Comparison of ENCODE assay signal across 11 mouse cellular contexts in genomic region chr3:102180746-102181145, GRCm38 (mm10). TPM values are rescaled to one million over a fixed set of nuclear protein-coding genes. Genes with fewer than 3 reads are reported as not detected.
A peak's percentile ranks its signal among the peaks of the same experiment; 100 is the strongest.
DNase-seq lines count a peak whose midpoint lies in the region; ATAC-seq and TF ChIP-seq lines count a peak whose summit lies in the region.
"Had no signal": no experiment of that assay in that cellular context is flagged by ENCODE, and none has a peak within 500 bp of the region (broad histone marks: within the 10 kb centered on the region; RNA-seq: fewer than 3 reads in every experiment).

No protein-coding gene starts in this region.

- no peak for TF ChIP-seq CTCF in brain, embryonic 14.5 days (IDR thresholded peaks at IDR 0.05; ENCODE audit: borderline replicate concordance, extremely low read depth, insufficient read depth, insufficient read length)
- TF ChIP-seq CTCF in heart, postnatal 0 days (IDR thresholded peaks at IDR 0.05; ENCODE audit: low read depth) = no peak
- no peak for TF ChIP-seq CTCF in lung, adult 2 months (IDR thresholded peaks at IDR 0.05; ENCODE audit: insufficient read depth, low read length)
- no peak for TF ChIP-seq CTCF in intestine, postnatal 0 days (IDR thresholded peaks at IDR 0.05; ENCODE audit: low read depth)

- no peak for TF ChIP-seq EP300 in heart, postnatal 0 days (IDR thresholded peaks at IDR 0.05; ENCODE audit: low read depth)

- H3K9me3 ChIP-seq in heart, postnatal 0 days (replicated peaks; ENCODE audit: control insufficient read depth, low read length) = no peaks in the 10 kb centered on the region
- no peaks in the 10 kb centered on the region for H3K9me3 ChIP-seq in intestine, postnatal 0 days (ENCODE audit: control insufficient read depth)
- H3K9me3 ChIP-seq: limb, embryonic 15.5 days; neural tube, embryonic 12.5 days had no signal

- H3K27me3 ChIP-seq in heart, postnatal 0 days (ENCODE audit: control insufficient read depth, insufficient read depth, low read length) = no peaks in the 10 kb centered on the region
- no peaks in the 10 kb centered on the region for H3K27me3 ChIP-seq in intestine, postnatal 0 days (replicated peaks; ENCODE audit: control insufficient read depth, insufficient read depth, low read length)
- H3K27me3 ChIP-seq: limb, embryonic 15.5 days; neural tube, embryonic 12.5 days had no signal

- H3K9ac ChIP-seq in heart, postnatal 0 days (replicated peaks; ENCODE audit: low read depth, low read length) = no peak overlapping the region
- H3K9ac ChIP-seq in intestine, postnatal 0 days (ENCODE audit: low read depth, low read length) = no peak overlapping the region
- H3K9ac ChIP-seq: limb, embryonic 15.5 days; neural tube, embryonic 12.5 days had no signal

- peak; percentile 85 for ATAC-seq in heart, postnatal 0 days (ENCODE audit: insufficient read depth, low read depth)
- ATAC-seq in intestine, postnatal 0 days = no peak

- peaks cover 30% of the 10 kb centered on the region for H3K36me3 ChIP-seq in heart, postnatal 0 days (replicated peaks; ENCODE audit: control insufficient read depth, insufficient read depth, low read length)
- peaks cover 33% of the 10 kb centered on the region; the same call in 1 of the 2 replicates for H3K36me3 ChIP-seq in intestine, postnatal 0 days (ENCODE audit: control insufficient read depth, insufficient read depth)

- peaks cover 9% of the 10 kb centered on the region; the same call in 1 of the 2 replicates for H3K4me1 ChIP-seq in heart, postnatal 0 days (ENCODE audit: control insufficient read depth, insufficient read depth)
- no peaks in the 10 kb centered on the region for H3K4me1 ChIP-seq in lung, adult 2 months (ENCODE audit: control insufficient read depth, insufficient read depth, low read length)
- no peaks in the 10 kb centered on the region for H3K4me1 ChIP-seq in intestine, postnatal 0 days (replicated peaks; ENCODE audit: control insufficient read depth, insufficient read depth, low read length)
- H3K4me1 ChIP-seq: neural tube, embryonic 12.5 days had no signal

- 0 out of 2 replicates have a peak overlapping the region, but pooled peaks have one; percentile 35 for H3K27ac ChIP-seq in heart, postnatal 0 days (ENCODE audit: low read depth)
- no peak overlapping the region for H3K27ac ChIP-seq in intestine, postnatal 0 days (ENCODE audit: low read depth, low read length)
- H3K27ac ChIP-seq: limb, embryonic 15.5 days; neural tube, embryonic 12.5 days had no signal

- 32% methylated on average over 7 of the region's 7 CpGs for WGBS in heart, postnatal 0 days
- WGBS in lung, adult 2 months = 69% methylated on average over 7 of the region's 7 CpGs
- 79% methylated on average over 7 of the region's 7 CpGs for WGBS in intestine, postnatal 0 days

- no peak overlapping the region for H3K4me2 ChIP-seq in heart, postnatal 0 days (ENCODE audit: low read depth, low read length)
- H3K4me2 ChIP-seq in intestine, postnatal 0 days (replicated peaks; ENCODE audit: low read depth) = no peak overlapping the region
- H3K4me2 ChIP-seq: limb, embryonic 15.5 days; neural tube, embryonic 12.5 days had no signal

- no peak for TF ChIP-seq POLR2A in brain, embryonic 14.5 days (IDR thresholded peaks at IDR 0.05; ENCODE audit: borderline replicate concordance, extremely low read depth, insufficient read depth, insufficient read length, poor library complexity, severe bottlenecking)
- no peak for TF ChIP-seq POLR2A in lung, adult 2 months (IDR thresholded peaks at IDR 0.05; ENCODE audit: borderline replicate concordance, extremely low read depth, low read depth, low read length)

- no peak overlapping the region for H3K4me3 ChIP-seq in heart, postnatal 0 days (ENCODE audit: low read depth, low read length)
- no peak overlapping the region for H3K4me3 ChIP-seq in lung, adult 2 months (replicated peaks; ENCODE audit: extremely low read depth, low read depth, low read length)
- no peak overlapping the region for H3K4me3 ChIP-seq in intestine, postnatal 0 days (ENCODE audit: low read depth, low read length)
- H3K4me3 ChIP-seq: erythroblast, embryonic 14.5 days; limb, embryonic 15.5 days; neural tube, embryonic 12.5 days had no signal

- peak; percentile 53 for DNase-seq in kidney, postnatal 14 days
- no peak for DNase-seq in kidney, adult 18-20 months
- peak; percentile 76 for DNase-seq in adrenal gland, adult 8-10 months
- peak; percentile 42 for DNase-seq in brain, embryonic 14.5 days (ENCODE audit: low read depth)
- peak; percentile 83 for DNase-seq in heart, postnatal 0 days (ENCODE audit: low spot score)
- DNase-seq in lung, adult 2 months = no peak
- DNase-seq: cerebellum, adult 18-20 months had no signal

RNA-seq across cellular contexts. Expression of gene Vangl1, which starts 23.7 kb away (rescaled TPM):
- total RNA-seq in adrenal gland, adult 8-10 months (2022) = 10 to 100 TPM; 25.7 to 40.5 (median 29.8) TPM
- polyA plus RNA-seq in brain, embryonic 14.5 days (2012; rRNA removed) = 10.0 and 15.0 TPM in 2 replicates
- 25.5 and 37.5 TPM in 2 replicates for total RNA-seq in heart, postnatal 0 days (2014; rRNA removed; ENCODE audit: low replicate concordance)
- 10.8 and 12.4 TPM in 2 replicates for polyA plus RNA-seq in heart, postnatal 0 days (2015; fragmentation: Nextera tagmentation; extraction: Ambion mirVana)
- polyA plus RNA-seq in lung, adult 2 months (2012; rRNA removed) = 26.9 and 31.5 TPM in 2 replicates
- 7.2 and 7.4 TPM in 2 replicates for polyA plus RNA-seq in intestine, postnatal 0 days (2015; fragmentation: Nextera tagmentation; extraction: Ambion mirVana)

Comparison
In these comparisons a context has a peak if more than half of its experiments do, and no peak if none do; other contexts are left out.
1. DNase-seq: peak in kidney, postnatal 14 days (single experiment), adrenal gland, adult 8-10 months (single experiment), brain, embryonic 14.5 days (single experiment) and heart, postnatal 0 days (single experiment); none in kidney, adult 18-20 months (single experiment) and lung, adult 2 months (single experiment).